Mouse (Mus musculus) cerebellum, postnatal 4 days (tissue): ENCODE data around the gene Med12l.

ENCODE experiments used
- DNase-seq, 2 experiments: peaks; one replicate each; pipeline ENCODE4 v3.0.0; 2022; ENCODE audit warnings: low spot score in 2 of 2, mixed read lengths in 1 of 2

The Med12l gene

DNA sequence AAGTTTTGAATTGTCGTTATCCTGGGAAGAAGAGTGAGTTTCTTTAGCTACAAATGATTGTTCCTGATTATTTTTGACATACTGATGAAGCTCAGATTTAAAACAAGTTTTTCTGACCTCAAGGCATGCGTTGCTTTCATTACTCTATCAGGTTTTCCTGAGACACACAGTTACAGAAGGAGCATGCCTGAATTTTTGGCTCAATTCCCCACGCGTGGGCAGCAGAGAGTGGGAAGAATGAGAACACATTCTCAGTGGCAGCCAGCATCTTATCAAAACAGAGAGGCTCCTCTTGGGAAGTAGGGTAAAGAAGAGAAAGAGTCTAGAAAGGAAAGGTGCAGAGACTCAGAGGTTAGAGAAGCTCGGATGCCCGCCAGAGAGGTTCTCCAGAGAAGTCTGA is 237.8 kb downstream of the Med12l start:
- DNase-seq = no peak

DNA sequence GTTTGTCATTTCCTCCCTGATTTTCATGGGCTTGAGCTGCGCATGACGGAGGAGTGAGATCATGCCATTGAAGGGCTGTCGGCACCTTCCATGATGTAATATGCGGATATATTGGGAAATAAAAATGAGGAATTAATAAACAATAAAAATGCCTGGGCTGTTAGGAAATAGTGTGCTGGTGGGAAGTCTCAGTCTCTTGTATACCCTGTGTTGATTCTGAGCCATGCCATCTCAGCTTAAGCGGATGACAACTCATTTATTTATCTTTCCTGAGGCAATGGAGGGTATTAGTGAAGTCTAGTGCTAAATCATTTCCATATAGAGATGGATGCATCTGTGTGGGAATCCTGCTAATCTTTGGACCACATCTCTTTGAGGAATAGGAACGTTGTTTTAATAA is 242.4 kb downstream of the Med12l start:
- DNase-seq = no peak

DNA sequence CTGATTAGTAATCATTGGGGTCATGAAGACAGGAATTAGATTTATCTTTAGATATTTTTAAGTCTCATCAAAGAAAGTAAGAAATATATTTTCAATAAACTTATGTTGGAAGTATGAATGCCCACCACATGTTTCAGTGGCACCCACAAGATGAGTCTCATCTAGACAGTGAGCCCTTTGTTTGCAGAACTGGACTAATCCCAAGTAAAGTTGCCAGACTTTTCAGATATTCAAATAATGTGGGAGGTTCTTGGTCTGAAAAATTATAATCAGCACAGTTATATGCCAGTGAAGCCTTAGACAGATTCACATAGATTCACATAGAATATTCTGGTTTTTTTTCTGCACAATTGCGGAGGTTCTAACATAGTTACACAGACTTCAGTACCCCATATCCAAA is 244.8 kb downstream of the Med12l start:
- no peak for DNase-seq

DNA sequence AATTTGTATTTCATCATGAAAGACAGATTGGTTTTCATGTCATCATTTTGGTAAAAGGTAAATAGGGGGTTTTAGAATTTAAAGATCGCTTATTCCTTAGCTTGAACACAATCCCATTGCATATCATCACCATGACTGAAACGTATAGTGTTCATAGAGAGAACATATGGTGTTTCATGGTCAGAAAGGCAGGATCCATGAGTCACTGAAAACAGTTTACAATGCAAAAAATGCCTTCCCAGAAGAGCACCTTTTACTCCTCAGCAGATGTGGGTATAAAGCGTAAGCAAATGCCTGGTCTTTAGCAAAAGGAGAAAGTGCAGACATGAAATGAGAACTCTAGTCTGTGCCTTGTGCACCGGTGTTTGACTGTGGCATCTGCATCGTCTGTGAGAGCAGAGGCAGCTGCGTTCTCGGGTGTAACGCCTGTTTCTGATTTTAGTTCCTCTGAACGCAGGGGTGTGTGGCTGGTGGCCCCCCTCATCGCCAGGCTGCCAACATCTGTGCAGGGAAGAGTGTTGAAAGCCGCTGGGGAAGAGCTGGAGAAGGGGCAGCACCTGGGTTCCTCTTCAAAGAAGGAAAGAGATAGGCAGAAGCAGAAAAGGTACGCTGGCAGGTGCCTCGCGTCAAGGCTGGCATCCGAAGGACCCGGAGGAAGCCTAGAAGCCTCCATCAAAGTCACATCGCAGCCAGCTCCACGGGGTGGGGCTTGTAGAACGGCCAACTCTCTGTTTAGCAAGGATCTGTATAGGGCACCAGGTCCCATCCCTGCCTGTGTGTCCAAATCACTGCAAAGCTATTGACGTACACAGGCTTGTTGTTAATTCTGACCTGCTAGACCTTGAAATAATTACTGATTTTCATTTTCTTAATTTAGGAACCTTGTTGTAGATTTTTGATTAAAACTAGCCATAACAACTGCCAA is 252.4 kb downstream of the Med12l start:
- DNase-seq = no peak

DNA sequence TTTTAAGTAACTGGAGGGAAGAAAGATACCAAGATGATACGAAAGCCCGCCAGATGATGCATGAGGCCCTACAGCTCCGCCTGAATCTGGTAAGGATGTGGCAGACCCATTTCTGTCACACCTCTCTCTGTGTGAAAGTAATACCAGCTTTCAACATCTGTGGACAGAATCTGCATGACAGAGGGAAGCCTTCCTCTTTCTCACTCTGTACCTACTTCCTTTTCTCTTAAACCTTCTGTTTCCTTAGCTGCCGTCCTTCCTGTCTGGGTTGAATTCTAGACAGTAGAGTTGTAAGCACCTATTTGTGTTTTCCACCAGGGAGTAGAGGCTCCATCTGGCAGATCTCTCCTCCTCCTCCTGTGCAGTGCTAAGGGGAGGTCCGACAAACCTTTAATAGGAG is 255.1 kb downstream of the Med12l start:
- DNase-seq = no peak

DNA sequence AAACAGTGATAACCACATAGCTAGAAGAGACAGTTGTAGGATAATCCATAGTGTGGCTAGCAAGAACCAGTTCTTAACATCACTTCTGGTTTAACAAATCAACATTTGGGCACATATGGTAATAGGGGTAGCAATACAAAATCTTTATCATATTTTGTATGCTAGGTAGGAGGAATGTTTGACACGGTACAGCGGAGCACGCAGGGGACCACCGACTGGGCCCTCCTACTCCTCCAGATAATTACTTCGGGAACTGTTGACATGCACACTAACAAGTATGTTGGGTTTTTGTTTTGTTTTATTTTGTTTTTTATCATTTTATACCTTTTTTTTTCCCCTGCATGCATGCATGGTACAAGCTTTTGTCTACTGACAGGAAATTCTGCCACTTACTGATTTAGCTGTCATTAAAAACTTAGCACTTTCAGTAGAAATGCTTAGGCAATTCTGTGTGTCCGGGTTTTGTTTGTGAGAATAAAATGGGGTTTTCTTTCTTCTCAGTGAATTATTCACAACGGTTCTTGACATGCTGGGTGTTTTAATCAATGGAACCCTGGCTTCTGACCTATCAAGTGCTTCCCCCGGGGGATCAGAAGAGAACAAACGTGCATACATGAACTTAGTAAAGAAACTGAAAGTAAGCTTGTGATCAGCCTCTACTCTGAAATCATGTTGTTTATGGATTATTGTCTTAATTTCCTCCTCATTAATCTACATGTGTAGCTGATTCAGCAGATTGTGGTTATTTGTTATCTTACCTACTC is 256.3 kb downstream of the Med12l start:
- DNase-seq = no peak

DNA sequence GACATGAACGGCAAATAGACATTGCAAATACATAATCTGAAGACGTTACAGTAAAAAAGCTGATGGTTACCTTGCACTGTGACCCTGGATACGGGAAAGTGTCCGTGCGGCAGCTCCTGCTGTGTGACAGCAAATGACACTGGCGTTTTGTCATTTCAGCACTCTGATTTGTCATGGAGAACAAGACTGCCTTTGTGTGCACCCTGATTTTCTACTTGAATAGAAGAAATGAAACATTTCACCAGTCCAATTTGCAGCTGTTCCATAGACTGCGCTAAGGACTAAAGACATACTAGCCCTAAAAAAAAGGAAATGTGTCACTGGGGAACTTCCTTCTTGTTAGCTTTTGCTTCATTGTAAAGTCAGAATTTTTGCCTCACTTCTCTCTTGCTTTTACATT is 257.1 kb downstream of the Med12l start, which contains the start of gene P2ry12:
P2ry12 (minus strand) TSS at position 168 of the 400 bp plus-strand sequence.
- DNase-seq = no peak

DNA sequence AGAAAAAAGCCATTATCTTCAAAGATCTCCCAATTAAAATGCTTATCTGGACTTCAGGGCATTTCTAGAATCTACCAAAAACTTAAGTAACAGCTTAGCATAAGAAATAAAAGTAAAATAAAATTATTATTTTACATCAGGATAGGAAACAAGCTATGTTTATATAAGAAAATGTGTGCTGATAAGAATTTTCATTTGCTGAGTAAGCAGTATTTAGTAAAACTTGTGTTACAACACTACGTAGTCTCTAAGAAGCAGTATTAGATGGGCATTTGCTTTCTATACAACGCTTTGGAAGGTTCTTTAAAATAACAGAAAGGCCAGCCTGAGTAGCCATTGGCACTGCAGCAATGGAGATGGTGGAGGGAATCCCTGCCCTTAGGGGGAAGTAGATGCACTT is 257.8 kb downstream of the Med12l start:
- DNase-seq = no peak

DNA sequence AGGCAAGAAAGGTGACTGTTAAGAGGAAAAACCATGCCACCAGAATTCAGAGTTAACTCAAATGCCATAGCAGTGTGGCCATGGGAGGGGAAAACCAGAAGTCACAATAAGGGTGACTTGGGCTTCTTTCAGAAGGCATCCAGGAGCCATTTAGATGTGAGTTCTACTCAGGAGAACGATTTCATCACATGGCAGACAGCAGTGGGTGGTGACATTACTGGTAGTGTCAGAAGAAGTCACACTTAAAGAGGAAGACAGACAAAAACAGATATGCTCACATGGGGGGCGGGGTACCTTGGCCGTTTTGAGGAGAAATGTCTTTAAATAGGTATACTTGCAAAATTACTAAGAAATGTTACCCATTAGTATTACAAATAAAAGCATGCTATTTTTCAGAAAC is 258.4 kb downstream of the Med12l start:
- DNase-seq = no peak

DNA sequence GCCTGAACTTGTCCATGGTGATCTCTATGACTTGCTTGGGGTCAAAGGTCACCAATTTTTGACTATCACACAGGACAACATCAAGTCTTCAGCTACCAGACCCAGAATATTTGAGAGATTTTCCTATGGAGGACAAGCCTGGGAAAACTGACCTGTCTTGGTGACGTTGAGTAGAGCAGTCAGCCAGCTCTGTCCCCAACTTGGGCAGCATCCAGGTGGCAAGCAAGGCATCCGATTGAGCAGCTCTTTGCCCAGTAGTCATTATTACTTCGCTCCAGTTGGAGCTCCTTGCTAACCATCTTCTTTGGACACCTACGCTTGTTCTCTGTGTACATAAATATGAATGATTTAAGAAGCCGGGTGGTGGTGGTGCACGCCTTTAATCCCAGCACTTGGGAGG is 265.2 kb downstream of the Med12l start:
- DNase-seq = no peak

DNA sequence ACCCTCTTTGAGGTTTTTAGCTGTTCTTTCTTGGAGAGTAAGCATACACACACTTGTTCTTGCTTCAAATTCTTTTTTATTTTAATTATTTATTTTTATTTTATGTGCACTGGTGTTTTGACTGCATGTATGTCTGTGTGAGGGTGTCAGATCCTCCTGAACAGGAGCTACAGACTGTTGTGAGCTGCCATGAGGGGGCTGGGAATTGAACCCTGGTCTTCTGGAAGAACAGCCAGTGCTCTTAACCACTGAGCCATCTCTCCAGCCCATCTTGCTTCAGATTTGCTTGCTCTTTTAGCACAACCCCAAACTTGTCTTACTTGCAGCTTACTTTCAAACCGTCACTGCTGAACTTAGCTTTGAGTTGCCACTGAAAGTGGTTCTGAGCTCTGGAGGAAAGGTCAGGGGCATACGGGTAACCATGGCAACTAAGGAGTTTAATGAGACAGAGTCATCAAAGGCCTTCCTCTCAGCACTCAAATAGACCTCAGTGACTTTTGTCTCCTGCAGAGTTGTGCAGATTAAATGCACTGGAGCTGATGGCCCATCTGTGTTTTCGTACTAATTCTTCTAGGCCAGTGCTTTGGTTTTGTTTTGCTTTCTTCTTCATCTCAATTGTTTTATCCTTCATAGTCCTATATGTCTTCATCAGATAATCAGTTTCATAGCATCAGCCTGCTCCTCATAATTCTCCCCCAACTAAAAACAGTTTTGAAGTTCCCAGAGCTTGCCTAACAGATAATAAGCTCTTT is 272.1 kb downstream of the Med12l start:
- no peak for DNase-seq

DNA sequence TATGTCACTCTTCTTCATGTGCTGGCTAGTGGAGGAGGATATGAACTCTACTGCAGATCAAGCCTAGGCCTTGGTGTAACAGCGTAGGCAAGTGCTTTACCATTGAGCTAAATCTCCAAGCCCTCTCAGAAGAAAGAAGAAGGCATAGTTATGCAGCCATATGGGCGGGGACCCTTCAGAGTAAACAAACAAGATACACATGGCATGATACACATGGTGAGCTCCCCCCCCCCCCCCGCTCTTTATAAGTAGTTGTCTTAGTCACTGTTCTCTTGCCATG is 272.6 kb downstream of the Med12l start:
- DNase-seq = no peak

DNA sequence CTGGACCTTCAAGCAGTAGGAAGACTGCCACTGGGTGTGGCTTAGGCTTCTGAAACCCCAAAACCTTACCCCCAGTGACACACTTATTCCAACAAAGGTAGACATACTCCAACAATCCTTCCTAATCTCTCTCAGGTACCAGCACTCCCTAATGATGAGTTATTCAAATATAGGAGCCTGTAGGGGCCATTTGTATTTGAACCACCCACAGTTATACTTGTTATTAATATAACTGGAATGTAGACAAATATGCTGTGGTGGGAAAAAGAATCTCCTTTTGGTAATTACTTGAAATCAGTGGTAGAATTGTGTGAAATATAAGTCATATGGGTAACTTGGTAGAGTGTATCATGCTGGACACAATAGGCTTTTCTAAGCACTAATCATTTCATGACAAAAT is 273.0 kb downstream of the Med12l start:
- DNase-seq = no peak

DNA sequence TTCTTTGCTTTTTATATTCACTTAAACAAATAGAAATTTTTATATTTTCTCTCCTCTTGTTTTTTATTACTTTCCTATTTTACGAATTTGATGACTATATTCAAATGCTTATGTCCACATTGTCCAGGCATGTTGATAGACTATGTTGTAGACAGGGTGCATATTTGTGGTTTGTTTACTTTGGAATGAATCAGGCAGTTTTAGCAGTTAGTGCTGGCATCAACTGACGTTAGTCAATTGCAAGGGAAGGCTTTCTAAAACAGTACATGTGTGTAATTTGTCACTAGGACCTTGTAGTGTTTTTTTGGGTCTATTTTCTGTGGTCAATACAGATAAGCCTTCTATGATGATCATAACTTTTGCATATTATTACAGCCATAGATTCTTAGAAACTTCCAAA is 284.9 kb downstream of the Med12l start:
- DNase-seq = no peak

DNA sequence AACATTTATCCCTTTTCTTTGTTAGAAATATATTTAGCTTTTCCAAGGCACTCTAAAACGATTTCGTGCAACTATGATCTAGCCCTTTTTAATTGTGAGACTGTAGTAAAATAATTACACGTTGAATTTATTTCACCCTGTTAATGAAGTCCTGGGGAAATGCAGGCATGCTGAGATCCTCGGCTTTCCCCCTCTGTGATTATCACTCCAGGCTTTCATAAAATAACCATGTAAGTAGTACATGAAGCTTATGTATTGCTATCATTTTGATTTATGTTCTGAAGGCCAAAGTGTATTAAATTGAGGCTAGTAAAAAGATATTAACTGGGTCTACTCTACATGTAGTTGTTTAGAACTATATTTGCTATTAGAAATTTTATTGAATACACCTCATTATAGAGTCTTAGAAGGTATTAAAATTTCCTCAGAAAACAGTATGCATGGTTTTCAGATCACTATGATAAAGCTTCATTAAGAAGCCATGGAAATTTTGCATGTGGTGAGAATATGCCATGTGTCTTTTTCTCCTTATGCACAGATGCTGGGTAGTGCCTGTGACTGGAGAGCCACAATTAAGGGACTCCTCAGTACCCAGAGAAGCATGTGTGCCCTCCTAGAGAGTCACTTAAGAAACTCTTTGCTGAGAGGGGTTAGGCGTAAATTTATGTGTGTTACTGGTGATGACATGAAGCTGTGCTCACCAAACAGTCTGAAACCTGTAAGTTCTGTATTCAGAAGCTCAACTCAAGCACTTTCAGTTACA is 288.0 kb downstream of the Med12l start:
- DNase-seq = no peak

DNA sequence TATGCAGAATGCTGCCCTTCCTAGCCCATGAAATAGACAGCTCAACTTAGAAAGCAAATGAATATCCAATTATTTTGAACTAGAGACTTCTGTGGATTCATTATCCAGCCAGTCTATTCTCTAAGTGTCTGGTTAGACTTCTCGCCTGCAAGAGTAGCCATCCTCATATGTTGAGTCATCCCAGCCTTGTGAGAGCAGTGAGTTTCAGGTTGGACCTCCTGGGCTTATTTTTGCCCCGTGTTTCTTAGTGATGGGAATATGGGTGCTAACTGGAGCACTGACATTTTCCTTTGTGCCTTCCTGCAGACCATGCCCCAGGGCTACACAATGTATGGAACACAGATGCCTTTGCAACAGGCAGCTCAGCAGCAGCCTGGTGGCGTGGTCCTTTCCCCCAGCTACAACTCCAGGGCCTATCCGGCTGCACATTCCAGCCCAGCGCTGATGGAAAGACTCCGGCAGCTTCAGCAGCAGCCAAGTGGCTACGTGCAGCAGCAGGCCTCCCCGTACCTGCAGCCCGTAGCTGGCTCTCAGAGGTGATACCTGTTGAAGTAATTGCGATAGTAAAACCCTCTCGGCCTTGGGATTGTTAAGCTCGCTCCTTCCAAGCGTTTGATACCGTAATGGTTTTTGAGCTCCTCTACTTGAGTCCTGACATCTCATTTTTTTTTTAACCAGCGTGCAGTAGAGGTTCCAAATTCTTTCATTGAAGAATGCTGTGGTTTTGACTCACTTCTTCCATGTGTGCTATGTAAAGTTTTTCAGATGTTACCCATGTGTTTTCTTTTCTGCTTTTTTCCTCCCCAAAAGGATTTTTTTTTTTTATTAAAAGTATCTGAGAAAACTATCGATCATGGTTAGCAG is 290.3 kb downstream of the Med12l start:
- no peak for DNase-seq

DNA sequence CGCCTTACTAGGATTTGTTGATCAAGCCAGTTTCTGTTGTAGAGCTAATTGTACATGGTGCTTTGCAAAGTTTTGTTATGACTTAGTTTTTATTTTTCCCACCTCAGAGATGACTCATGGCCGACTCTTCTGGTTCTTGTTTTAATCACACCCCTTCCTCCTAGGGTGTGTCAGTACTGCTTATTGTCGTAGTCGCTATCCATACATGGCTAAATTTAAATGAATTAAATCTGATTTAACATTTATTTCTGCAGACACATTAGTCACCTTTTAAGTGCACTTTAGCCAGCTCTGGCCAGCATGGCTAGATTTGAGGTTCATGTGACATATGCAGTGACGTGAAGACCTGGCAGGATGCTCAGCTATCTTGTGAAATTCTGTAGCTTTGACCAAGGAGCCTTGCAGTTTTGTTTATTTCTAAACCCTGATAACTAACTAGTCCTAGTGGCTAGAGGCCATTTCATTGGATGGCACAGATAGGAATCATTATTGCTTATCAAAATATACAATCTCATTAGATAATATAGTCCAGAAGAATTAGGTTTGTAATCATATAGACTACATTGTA is 291.0 kb downstream of the Med12l start:
- no peak for DNase-seq

DNA sequence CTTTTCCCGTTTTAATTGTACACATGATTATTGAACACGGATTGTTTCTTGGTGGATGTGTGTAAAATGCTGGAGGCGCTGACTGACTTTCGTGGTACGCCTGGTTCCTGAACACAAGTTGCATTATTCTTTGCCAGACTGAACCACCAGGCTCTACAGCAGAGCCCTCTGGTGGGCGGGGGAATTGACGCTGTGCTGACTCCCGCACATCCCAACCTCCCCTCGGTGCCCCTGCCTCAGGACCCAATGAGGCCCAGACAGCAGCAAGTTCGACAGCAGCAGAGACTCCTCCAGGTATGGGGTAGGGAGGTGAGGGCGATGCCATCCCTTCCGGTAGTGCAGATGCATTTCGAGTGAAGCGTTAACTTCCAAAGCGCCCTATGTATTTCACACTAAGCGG is 292.0 kb downstream of the Med12l start:
- no peak for DNase-seq

DNA sequence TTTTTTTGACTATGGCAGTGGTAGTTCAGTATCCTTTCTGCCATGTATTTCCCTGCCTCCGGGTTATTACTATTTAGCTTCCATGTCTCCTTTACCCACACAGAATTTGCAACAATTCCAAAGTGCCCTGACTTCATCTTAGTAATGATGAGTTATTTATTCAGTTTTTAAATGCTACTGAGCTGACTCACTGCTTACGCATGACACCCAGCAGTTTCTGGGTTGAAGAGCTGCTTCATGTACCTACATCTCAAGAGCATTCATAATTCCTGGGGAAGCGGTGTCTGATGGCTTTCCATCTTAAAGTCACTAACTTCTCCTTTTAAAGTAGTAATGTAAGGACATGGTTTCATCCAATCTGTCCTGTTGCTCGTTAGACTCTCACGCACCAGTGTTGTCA is 299.3 kb downstream of the Med12l start:
- no peak for DNase-seq

DNA sequence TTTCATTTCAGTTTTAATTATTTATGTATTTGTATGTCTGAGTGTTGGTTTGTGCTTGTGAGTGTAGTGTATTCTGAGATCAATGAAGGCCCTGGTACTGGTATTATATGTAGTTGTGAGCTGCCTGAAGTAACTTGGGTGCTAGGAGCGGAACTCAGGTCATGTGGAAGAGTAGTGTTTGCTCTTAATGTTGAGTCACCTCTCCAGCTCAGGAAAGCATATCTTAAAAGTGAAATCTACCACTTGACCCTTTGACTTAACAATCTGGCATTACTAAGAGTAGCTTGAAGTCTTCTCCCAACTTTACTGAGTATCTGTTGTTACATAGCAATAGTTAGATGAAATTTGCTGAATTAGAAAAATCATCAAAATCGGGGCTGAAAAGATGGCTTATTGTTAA is 299.9 kb downstream of the Med12l start:
- no peak for DNase-seq
